Mouse (Mus musculus) brain, embryonic 14.5 days (tissue): ENCODE measurements at regions not wholly inside any gene's neighbourhood (a gene's known extent, or its start where the extent isn't known, plus 50 kb on each side); places are given as distances from the start of the nearest gene placed in this dataset.

ENCODE experiments used
- CTCF ChIP-seq: fragments of 200-500 bp; IDR thresholded peaks from 2 replicates; pipeline ENCODE4 v1.5.1; 2012; ENCODE audit warnings: inconsistent platforms, mild to moderate bottlenecking, moderate library complexity, borderline replicate concordance; ENCODE audit not compliant: insufficient read depth, insufficient read length; ENCODE audit errors: extremely low read depth
- POLR2A ChIP-seq: fragments of 200-500 bp; IDR thresholded peaks from 2 replicates; pipeline ENCODE4 v1.6.1; 2012; ENCODE audit warnings: mild to moderate bottlenecking, inconsistent platforms, borderline replicate concordance; ENCODE audit not compliant: poor library complexity, insufficient read depth, insufficient read length, severe bottlenecking; ENCODE audit errors: extremely low read depth

DNA sequence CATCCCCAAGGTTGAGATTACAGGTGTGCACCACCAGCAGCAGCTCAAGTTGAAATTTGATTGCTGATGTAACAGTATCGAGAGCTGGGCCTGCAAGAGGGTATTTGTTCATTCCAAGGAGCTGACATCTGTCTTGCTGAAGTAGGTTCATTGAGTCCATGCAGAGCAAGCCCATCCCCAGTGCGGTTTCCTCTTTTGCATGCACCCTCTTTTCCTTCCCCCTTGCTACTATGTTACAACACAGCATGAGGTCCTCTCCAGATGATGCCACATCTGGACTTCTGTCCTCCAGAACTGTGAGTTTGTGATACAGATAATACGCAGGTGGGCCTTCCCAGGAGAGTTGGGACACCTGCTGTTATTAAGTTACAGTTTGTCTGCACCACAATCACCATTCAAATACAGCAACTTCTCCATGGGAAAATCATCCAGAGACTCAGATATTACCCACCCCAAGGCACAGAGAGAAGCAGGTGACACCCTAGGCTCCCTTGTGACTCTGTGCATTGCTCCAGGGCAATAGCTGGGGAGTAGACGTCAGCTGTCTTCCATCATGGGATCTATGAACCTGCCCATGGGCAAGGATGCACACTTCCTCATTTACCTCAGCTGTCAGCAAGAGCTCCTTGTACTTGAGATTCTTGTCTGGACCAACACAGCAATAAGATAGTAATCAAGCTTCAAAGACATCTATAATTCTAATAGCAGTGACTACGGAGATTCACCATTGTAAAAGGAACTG is 137.8 kb downstream of the Ets2 start:
- TF ChIP-seq POLR2A (no peak), CTCF (no peak)
